Mouse (Mus musculus) heart, postnatal 0 days (tissue): ENCODE data around the gene Gm2564.
"Not testable (repeated sequence)": the region's sequence is repeated elsewhere in the genome, so short reads cannot be mapped to it uniquely, and the experiment has no call there.

Experiments used
- CTCF ChIP-seq: IDR thresholded peaks from 2 replicates; pipeline ENCODE4 v1.5.1; 2016; ENCODE audit warnings: antibody characterized with exemption, control low read depth, low read depth
- EP300 ChIP-seq: IDR thresholded peaks from 2 replicates; pipeline ENCODE4 v1.6.1; 2016; ENCODE audit warnings: antibody characterized with exemption, low read depth

DNA sequence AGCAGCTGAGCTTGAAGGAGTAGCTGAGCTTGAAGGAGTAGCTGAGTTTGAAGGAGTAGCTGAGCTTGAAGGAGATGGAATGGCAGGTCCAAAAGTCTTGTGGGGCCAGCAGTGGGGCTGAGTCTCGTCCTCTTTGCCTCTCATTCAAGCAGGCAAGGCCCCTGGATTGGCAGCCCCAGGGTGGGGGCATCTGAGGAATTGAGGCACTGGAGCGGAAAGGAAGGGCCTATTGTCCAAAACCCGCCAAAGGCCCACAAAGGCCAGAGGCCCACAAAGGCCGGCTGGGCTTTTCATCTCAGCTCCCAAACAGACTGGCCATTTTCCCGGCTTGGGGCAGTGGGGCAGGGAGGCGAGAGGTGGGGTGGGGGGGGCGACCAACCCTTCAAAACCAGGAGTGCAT is 49.8 kb downstream of the Gm2564 start:
- TF ChIP-seq EP300, CTCF: not testable (repeated sequence)
